Mouse (Mus musculus) forebrain, embryonic 16.5 days (tissue): Measurements from ENCODE around the gene Brf1. TPM values are rescaled to one million over a fixed set of nuclear protein-coding genes. Genes with fewer than 3 reads are reported as not detected.

ENCODE experiments used
- ATAC-seq: fragments of 200-750 bp; cut with Nextera tagmentation; 2 replicates; pipeline ENCODE4 v1.8.0; 2017; ENCODE audit warnings: mild to moderate bottlenecking, moderate library complexity
- H3K27ac ChIP-seq: fragments of 300-500 bp; sonication (generic); 2 replicates; pipeline ENCODE4 v1.5.1; 2014; ENCODE audit warnings: low read length, control low read depth
- H3K27me3 ChIP-seq: fragments of 300-500 bp; sonication (generic); replicated peaks from 2 replicates; pipeline ENCODE4 v1.6.1; 2014; ENCODE audit warnings: low read length; ENCODE audit not compliant: control insufficient read depth, insufficient read depth
- H3K36me3 ChIP-seq: fragments of 300-500 bp; sonication (generic); 2 replicates; pipeline ENCODE4 v1.6.1; 2014; ENCODE audit not compliant: control insufficient read depth, insufficient read depth
- H3K4me1 ChIP-seq: fragments of 300-500 bp; sonication (generic); replicated peaks from 2 replicates; pipeline ENCODE4 v1.6.1; 2014; ENCODE audit warnings: low read length; ENCODE audit not compliant: control insufficient read depth, insufficient read depth
- H3K4me2 ChIP-seq: fragments of 300-500 bp; sonication (generic); 2 replicates; pipeline ENCODE4 v1.6.1; 2014; ENCODE audit warnings: mild to moderate bottlenecking, low read length, control low read depth
- H3K4me3 ChIP-seq: fragments of 300-500 bp; sonication (generic); replicated peaks from 2 replicates; pipeline ENCODE4 v1.5.1; 2014; ENCODE audit warnings: mild to moderate bottlenecking, low read length, control low read depth
- H3K9ac ChIP-seq: fragments of 300-500 bp; sonication (generic); replicated peaks from 2 replicates; pipeline ENCODE4 v1.6.1; 2014; ENCODE audit warnings: low read depth, low read length, control low read depth
- H3K9me3 ChIP-seq: fragments of 300-500 bp; sonication (generic); 2 replicates; pipeline ENCODE4 v1.6.1; 2016; ENCODE audit warnings: low read length; ENCODE audit not compliant: control insufficient read depth
- WGBS: fragments of 180-500 bp; shearing (Covaris S2); extraction: QIAGEN DNeasy Blood & Tissue Kit; methylation state at CpG from one replicate; pipeline ENCODE4 v1.1.7; 2014; 5-methylcytosine and 5-hydroxymethylcytosine counted together
- polyA plus RNA-seq: library from polyadenylated mRNA; unstranded; fragments of >200 nt; fragmentation: Nextera tagmentation; extraction: Ambion mirVana; gene quantifications from 2 replicates; pipeline ENCODE4 v1.2.1, GENCODE M21; 2015

The Brf1 gene
- polyA plus RNA-seq, 1 experiment from 2014 or later, result 64.6 TPM

DNA sequence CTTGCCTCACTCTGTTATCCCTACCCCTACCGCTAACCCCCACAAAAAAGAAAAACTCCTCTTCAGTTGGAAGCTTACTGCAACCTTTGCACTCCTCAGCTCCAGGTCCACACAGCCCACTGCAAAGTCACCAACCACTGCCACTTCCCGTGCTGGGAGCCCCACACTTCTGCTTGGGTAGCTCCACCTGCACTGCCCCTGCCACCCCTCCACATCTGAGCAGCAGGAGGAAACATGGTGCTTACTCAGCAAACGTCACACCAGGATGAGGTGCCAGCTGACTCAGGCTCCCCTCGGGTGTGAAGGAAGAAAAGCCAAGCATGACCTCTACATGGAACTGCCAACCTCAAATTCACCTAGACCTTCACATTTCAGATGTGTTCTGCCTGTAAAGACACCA, 6.4 kb downstream of the Brf1 start:
- Histone ChIP-seq H3K4me2 (no peak overlapping the region), H3K9ac (no peak overlapping the region), H3K4me3 (no peak overlapping the region), H3K9me3 (no peaks in the 10 kb centered on the region), H3K36me3 (no peaks in the 10 kb centered on the region), H3K27me3 (no peaks in the 10 kb centered on the region), H3K4me1 (peaks cover 13% of the 10 kb centered on the region), H3K27ac (no peak overlapping the region)
- 75% methylated on average over 4 of the region's 4 CpGs for WGBS
- ATAC-seq, result no peak

DNA sequence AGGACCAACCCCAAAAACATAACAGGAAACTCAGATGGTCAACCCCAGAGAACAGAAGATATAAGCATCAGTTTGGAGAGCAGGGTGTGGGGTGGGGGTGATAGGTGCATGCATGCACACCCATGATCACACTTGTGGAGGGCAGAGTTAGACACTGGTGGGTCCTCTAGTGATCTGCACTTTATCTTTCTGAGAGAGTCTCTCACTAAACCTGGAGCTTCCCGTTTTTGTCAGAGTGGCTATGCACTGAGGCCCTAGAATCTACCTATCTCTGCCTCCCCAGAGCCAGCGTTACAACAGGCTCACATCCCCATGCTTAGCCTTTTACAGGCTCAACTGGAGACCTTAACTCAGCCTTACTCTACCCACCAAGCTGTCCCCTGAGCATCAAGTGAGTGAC, 9.1 kb downstream of the Brf1 start:
- 90% methylated on average over 2 of the region's 2 CpGs for WGBS
- Histone ChIP-seq H3K27me3 (no peaks in the 10 kb centered on the region), H3K4me2 (no peak overlapping the region), H3K4me1 (no peaks in the 10 kb centered on the region), H3K27ac (no peak overlapping the region), H3K36me3 (peaks cover 11% of the 10 kb centered on the region), H3K9me3 (no peaks in the 10 kb centered on the region), H3K9ac (no peak overlapping the region), H3K4me3 (no peak overlapping the region)
- no peak for ATAC-seq

GRCm38 (mm10) chr12:112990706-112991405, 9.6 kb downstream of the Brf1 start:
- Histone ChIP-seq H3K27ac (no peak overlapping the region), H3K4me2 (no peak overlapping the region), H3K27me3 (no peaks in the 10 kb centered on the region), H3K9ac (no peak overlapping the region), H3K4me3 (no peak overlapping the region), H3K36me3 (peaks cover 14% of the 10 kb centered on the region), H3K4me1 (no peaks in the 10 kb centered on the region), H3K9me3 (no peaks in the 10 kb centered on the region)
- no peak for ATAC-seq
- WGBS, result 91% methylated on average over 5 of the region's 5 CpGs

- Histone ChIP-seq H3K27ac (no peak overlapping the region), H3K4me1 (no peaks in the 10 kb centered on the region), H3K9ac (no peak overlapping the region), H3K36me3 (peaks cover 21% of the 10 kb centered on the region), H3K27me3 (no peaks in the 10 kb centered on the region), H3K4me2 (no peak overlapping the region), H3K9me3 (no peaks in the 10 kb centered on the region), H3K4me3 (no peak overlapping the region)
- WGBS, result 70% methylated on average over 6 of the region's 6 CpGs
- ATAC-seq, result no peak
Measured at GRCm38 (mm10) chr12:112987877-112988276, 12.6 kb downstream of the Brf1 start.

DNA sequence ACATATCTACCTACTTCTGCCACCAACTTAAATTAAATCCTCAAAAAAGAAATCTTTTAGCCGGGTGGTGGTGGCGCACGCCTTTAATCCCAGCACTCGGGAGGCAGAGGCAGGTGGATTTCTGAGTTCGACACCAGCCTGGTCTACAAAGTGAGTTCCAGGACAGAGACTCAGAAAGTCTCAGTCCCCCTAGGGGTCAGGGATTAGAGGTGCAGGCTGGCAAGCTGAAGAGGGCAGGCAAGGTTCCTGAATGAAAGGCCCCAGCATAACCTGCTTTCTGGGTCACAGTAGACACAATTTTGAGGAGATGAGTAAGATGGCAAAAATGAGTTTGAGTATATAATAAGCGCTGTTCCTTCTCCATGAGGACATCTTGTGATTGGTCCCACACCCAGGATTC, 15.2 kb downstream of the Brf1 start:
- no peaks in the 10 kb centered on the region; the same call in 1 of the 2 replicates for H3K4me1 ChIP-seq
- no peak for ATAC-seq
- H3K36me3 ChIP-seq, result peaks cover 31% of the 10 kb centered on the region
- no peaks in the 10 kb centered on the region for H3K9me3 ChIP-seq
- no peak overlapping the region for H3K4me3 ChIP-seq
- H3K27me3 ChIP-seq, result no peaks in the 10 kb centered on the region
- WGBS, result 93% methylated on average over 6 of the region's 6 CpGs
- H3K4me2 ChIP-seq, result no peak overlapping the region
- no peak overlapping the region for H3K27ac ChIP-seq
- no peak overlapping the region for H3K9ac ChIP-seq

DNA sequence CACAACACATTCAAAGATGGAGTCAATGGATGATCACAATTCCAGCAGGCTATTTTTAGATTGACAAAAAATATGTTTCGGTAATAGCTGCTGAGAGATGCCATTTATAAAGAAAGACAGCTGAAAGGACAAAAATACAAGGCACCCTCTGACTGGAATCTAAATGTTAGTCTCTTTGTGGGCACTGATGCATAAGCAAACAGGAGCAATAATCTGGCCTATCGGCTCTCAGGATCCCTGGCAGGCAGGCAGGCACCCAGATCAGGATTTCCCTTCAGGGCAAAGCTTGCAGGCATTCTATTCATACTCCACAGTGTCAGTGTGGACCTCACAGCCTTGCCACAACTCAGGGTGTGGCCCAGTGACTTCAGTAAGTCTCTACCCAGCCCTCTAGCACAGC, 18.5 kb downstream of the Brf1 start:
- Histone ChIP-seq H3K36me3 (peaks cover 41% of the 10 kb centered on the region), H3K27me3 (no peaks in the 10 kb centered on the region), H3K4me2 (no peak overlapping the region), H3K9me3 (no peaks in the 10 kb centered on the region), H3K4me1 (peaks cover 6% of the 10 kb centered on the region), H3K27ac (peak overlapping the region; percentile 43; the same call in 1 of the 2 replicates), H3K9ac (no peak overlapping the region), H3K4me3 (no peak overlapping the region)
- WGBS, result 33% methylated on average over 2 of the region's 2 CpGs
- peak; percentile 21; the same call in 1 of the 2 replicates for ATAC-seq

DNA sequence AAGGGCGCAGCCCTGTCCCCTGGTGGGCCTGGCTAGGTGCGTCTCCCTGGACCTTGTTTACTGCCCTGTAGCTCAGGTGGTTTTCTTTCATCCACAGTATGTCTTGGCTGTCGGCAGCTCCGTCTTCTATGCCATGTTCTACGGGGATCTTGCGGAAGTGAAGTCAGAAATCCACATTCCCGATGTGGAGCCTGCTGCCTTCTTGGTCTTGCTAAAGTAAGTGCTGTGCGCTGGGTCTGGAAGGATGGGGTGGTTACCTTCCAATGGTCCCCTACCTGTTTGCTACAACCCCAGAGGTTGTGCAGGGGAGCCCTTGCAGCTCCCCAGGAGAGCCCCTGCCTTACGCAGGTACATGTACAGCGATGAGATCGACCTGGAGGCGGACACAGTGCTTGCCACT, 23.3 kb downstream of the Brf1 start:
- H3K36me3 ChIP-seq, result peaks cover 25% of the 10 kb centered on the region
- H3K9me3 ChIP-seq, result no peaks in the 10 kb centered on the region
- peak overlapping the region; percentile 71 for H3K4me3 ChIP-seq
- H3K4me1 ChIP-seq, result peaks cover 14% of the 10 kb centered on the region
- H3K4me2 ChIP-seq, result peak overlapping the region; percentile 75
- WGBS, result 44% methylated on average over 12 of the region's 12 CpGs
- no peak for ATAC-seq
- H3K27me3 ChIP-seq, result no peaks in the 10 kb centered on the region
- peak overlapping the region; percentile 77 for H3K9ac ChIP-seq
- peak overlapping the region; percentile 94 for H3K27ac ChIP-seq

DNA sequence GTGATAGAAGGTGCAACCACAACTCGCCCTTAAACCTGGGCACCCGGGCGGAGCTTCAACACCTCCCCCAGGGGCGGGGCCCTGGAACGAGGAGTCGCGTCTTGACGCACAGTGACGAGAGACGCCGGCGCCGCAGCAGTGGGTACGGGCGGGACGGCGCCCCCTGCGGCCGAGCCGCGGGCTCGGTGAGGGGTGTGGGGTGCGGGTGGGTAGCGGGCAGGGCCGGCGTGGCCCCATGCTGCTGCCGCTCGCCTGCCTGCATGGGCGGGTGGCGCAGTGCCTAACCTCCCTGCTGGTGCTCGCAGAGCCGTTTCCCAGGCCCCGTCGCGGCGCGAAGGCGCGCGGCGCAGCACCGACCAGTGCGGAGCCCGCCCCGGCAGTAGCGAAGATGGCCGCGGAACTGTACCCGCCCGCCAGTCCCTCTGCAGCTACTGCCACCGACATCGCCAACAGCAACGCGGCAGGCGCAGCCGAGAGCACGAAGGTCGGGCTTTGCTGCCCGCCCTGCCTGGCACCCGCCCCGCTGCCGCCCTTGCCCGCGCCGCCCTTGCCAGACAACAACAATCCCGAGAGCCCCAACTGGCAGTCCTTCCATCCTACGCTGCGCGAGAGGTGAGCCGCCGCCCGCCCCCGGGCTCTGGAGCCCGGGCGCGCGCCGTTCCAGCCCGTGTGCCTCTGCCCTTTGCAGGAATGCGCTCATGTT, 24.0 kb downstream of the Brf1 start, which contains the start of gene Btbd6:
Gene Btbd6, plus strand, starts transcription at position 112 of the 703 bp plus-strand sequence.
- H3K4me3 ChIP-seq, result peak within 1 kb of the TSS; percentile 71
- peak within 1 kb of the TSS; percentile 77 for H3K9ac ChIP-seq
- H3K27me3 ChIP-seq, result no peaks in the 10 kb centered on the region
- WGBS, result under 1% methylated on average over 75 of the region's 80 CpGs
- H3K36me3 ChIP-seq, result peaks cover 30% of the 10 kb centered on the region
- no peaks in the 10 kb centered on the region for H3K9me3 ChIP-seq
- H3K4me1 ChIP-seq, result peaks cover 14% of the 10 kb centered on the region
- peak; percentile 97 for ATAC-seq
- H3K27ac ChIP-seq, result peak within 1 kb of the TSS; percentile 94
- H3K4me2 ChIP-seq, result peak within 1 kb of the TSS; percentile 75

DNA sequence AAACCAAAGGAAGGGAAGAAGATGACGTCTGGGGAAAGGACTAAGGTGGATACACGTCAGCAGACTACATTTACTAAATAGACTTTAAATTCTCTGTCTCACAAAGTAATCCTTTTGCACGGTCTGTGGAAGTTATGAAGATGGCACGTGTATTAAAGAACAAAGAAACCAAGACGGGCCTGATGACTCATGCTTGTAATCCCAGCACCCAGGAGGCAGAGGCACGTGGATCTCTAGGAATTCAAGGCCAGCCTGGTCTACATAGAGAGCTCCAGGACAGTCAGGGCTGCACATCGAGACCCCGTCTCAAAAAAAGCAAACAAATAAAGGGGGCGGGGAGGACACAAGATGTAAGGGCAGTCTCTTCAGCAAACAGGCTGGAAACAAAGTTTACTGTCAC, 25.8 kb downstream of the Brf1 start:
- no peak overlapping the region for H3K9ac ChIP-seq
- WGBS, result 90% methylated on average over 9 of the region's 9 CpGs
- H3K36me3 ChIP-seq, result peaks cover 28% of the 10 kb centered on the region
- no peaks in the 10 kb centered on the region for H3K9me3 ChIP-seq
- ATAC-seq, result no peak
- peaks cover 14% of the 10 kb centered on the region for H3K4me1 ChIP-seq
- no peak overlapping the region for H3K27ac ChIP-seq
- H3K27me3 ChIP-seq, result no peaks in the 10 kb centered on the region
- H3K4me2 ChIP-seq, result no peak overlapping the region
- no peak overlapping the region for H3K4me3 ChIP-seq
